Mouse (Mus musculus): ENCODE measurements around the gene Adipor2.
A peak's percentile ranks its signal among the peaks of the same experiment; 100 is the strongest.

Adipor2 gene

GRCm38 (mm10) chr6:119341409-119341808 lies 76.1 kb downstream of the Adipor2 start:
- DNase-seq, result peak; percentile 68

GRCm38 (mm10) chr6:119338121-119338912 lies 79.2 kb downstream of the Adipor2 start:
- DNase-seq, result no peak

- no peak for DNase-seq
These were observed 80.2 kb downstream of the Adipor2 start for GRCm38 (mm10) chr6:119337287-119337686.

- DNase-seq, result no peak
These were observed 81.4 kb downstream of the Adipor2 start for GRCm38 (mm10) chr6:119336124-119336523.

DNA sequence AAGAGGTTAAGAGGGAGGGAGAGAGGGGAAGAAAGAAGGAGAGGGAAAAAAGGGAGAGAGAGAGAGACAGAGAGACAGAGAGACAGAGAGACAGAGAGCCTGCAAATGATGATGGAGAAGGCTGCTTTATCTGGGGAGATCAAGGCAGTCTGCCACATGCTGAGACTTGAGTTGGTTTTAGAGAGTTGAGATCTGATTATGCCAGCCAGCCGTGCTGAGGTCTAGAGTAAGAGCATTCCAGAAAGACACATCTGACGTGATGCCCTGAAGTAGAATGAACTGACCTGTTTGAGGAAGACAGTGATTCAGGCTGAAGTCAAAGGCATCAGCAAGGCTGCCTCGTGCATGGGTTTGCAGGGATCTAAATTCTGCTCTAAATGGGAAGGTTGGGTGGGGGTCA lies 83.7 kb downstream of the Adipor2 start:
- DNase-seq, result no peak

GRCm38 (mm10) chr6:119333202-119333601 lies 84.3 kb downstream of the Adipor2 start:
- DNase-seq, result no peak

GRCm38 (mm10) chr6:119332111-119332510 lies 85.4 kb downstream of the Adipor2 start:
- no peak for DNase-seq

DNA sequence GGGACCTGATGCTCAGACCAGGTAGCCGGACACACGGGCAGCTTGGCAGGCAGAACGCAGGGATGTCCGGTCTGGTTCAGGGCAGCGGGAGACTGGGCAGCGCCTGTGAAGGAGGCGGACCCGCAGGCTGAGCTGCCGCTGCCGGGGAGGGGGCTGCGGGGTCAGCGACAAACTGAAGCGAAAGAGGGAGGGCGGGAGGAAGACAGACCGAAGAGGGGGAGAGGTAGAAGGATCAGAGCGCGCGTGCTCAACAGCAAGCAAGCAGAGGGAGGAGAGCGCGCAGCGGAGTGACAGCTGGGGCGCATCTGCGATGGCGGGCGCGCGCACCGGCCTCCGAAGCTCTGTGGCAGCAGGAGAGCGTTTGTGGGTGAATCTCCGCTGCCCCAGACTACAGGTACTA lies 87.0 kb downstream of the Adipor2 start, which contains the start of gene Lrtm2:
TSS of gene Lrtm2 (minus strand) at position 261 of the 400 bp plus-strand sequence.
- peak; percentile 49 for DNase-seq

DNA sequence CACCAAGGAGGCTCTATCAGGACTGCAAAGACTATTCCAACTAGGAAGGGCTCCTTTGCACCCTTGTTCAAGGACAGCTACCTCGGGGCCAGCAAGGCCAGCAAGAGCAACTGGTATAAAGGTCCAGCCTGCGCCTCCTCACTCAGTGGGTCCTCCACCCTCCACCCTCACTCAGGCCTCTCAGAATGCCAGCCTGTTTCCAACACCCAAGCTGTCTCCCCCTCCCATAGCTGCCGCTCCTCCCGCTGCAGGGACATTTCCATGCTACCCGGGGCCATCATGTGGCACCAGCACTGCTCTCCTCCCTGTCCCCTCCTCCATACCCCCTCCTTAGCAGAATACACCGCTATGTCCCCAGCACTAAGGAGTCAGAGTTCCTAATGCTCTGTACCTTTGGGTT lies 87.6 kb downstream of the Adipor2 start:
- peak; percentile 47 for DNase-seq

GRCm38 (mm10) chr6:119329215-119329714 lies 88.2 kb downstream of the Adipor2 start:
- peak; percentile 55 for DNase-seq

DNA sequence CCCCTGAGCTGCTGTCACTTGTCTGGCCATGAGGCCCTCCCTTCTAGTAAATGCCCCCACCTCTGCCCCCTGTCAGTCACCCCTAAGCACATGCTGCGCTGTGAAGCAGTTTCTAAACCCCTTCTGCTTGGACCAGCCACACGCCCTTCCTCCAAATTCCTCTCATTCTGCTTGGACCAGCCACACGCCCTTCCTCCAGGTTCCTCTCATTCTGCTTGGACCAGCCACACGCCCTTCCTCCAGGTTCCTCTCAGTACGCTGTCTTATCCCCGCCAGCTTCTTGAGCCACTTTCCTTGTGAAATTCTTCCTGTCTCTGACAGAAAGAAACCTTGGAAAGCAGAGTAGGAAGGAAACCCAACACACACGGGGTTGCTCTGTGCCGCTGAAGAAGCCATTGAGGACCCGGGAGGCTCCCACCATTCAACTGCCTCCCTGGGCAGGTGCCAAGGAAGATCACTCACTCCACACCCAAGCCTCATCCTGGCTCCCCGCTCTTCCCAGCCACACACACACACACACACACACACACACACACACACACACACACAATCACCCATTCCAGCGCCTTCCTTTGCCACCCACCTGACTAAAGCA lies 88.9 kb downstream of the Adipor2 start:
- no peak for DNase-seq

DNA sequence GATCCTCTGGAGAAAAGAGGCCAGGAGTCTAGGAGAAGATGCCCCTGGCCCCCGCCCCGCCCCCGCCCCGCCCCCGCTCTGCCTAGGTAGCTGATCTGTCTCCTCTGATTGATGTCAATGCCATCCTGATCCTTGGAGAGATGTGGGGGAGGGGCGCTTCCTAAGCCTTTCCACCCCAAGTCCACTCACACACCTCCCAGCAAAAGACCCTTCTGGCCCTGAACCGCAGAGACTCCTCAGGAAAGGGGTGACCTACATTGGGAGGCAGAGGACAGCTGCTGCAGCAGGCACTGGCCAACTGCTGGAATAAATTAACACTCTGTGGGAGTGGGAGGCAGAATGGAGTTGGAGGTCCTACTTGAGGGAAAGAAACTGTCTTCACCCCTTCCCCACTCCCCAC lies 91.0 kb downstream of the Adipor2 start:
- DNase-seq, result no peak

DNA sequence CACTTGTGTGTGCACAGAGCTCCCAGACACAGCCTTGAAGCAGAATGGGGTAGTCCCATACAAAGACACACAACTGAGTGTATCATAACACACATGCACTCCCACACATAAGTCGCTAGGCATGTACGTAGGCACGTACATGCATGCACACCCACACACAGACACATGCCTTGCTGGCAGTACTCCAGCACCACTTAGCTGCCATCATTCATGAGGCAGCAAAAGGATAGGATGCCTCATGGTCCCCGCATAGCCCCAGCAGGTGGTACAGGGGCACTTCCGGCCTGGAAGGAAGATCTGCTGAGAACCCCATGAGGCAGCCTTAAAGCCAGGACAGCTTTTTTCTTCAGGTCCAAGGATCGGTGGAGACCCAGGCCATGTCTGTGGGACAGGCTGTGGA lies 91.5 kb downstream of the Adipor2 start:
- no peak for DNase-seq

DNA sequence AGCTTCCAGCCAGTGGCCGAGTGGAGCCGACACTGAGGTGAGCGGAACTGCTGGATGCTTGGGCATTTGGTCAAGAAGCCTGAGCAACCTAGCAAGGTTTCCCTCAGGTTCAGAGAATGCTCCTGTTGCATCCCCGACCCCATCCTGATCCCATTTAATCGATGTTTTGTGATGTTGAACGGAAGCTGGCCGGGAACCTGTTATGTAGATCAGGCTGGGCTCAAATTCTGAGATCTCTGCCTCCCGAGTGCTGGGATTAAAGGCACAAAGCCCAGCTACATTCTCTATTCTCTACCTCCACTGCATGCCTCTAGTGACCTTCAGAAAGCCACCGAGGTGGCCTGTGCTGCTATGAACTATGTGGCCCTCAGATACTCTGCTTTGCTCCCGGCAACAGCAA lies 92.7 kb downstream of the Adipor2 start:
- DNase-seq, result no peak

DNA sequence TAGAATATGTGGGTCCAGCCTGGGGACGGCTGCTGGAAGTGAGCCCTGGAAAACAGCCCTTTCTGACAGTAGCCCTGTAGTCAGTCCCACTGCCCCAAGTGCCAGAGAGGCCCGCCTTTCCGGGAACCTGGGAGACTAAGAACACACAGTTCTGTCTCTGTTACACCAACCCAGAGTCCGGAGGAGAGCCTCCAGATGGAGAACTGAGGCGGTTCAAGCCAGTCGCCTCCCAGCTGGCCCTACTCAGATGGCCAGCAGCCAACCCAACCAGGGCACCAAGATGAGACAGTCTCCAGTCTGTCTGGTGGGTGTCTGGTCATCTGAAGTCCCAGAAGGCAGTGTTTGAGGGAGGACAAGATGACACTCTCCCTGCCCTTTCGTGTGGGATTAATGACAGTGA lies 95.8 kb downstream of the Adipor2 start:
- no peak for DNase-seq

GRCm38 (mm10) chr6:119320481-119320880 lies 97.0 kb downstream of the Adipor2 start:
- DNase-seq, result no peak

DNA sequence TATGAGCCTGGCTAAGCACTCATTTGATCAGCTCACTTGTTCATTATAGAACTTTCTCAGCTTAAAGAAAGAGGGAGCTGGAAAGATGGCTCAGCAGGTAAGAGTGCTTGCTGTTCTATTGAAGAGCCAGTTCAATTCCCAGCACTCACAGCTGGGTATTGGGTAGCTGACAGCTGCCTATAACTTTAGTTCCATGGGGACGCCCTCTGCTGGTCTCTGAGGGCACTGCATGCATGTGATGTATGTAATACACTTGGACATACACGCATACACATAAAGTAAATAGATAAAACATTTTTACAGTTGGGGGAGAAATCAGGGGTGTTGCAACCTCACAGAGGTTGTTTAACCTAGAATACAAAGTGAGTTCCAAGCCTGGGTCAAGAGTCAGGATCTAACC lies 98.1 kb downstream of the Adipor2 start:
- no peak for DNase-seq

GRCm38 (mm10) chr6:119318732-119319131 lies 98.8 kb downstream of the Adipor2 start:
- DNase-seq, result no peak

- DNase-seq, result no peak
These were observed 102.6 kb downstream of the Adipor2 start for GRCm38 (mm10) chr6:119314751-119315476.

- no peak for DNase-seq
These were observed 103.7 kb downstream of the Adipor2 start for GRCm38 (mm10) chr6:119313588-119314375.

DNA sequence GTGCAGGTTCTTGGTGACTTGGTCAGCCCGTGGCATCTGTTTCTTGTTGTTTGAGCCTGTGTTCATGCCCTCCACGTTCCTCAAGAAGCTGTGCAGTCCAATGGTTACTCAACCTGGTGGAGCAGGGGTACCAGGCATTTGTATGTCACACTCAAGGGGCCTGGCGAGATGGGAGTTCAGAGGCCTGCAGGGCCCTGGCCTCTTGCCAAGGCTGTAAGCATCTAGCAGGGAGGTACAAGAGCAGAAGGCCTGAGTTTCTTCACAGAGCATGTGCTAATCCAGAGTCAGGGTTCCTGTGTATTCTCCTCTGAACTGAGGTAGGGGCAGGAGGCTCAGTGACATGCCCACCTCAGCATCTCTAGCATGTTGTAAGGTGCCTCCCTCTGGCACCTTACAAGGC lies 104.4 kb downstream of the Adipor2 start:
- no peak for DNase-seq

- no peak for DNase-seq
These were observed 105.1 kb downstream of the Adipor2 start for GRCm38 (mm10) chr6:119312381-119312780.

DNA sequence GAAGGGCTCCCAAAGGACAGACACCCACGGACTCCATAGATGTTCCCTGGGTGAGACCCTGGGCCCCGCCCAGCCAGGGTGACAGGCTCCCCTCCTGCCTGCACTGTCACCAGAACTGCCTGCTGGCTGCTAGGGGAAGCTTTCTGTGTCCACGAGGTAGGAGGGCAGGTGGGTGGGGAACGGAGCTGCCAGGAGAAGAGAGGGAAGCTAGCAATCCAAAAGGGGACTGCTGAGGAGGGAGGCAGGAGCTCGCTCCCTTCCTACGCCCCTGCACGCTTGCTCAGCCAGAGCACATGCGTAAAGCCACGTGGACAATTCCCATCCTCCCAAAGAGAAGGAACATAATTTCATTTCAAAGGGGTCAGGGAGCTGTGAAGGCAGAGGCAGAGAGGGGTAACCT lies 107.3 kb downstream of the Adipor2 start:
- no peak for DNase-seq

Measured in cerebellum, adult 9-10 months (tissue).